In genomic region chr6:129181249-129181648, GRCm38 (mm10) we compare ENCODE assay signal across 9 mouse cellular contexts. TPM values are rescaled to one million over a fixed set of nuclear protein-coding genes. Genes with fewer than 3 reads are reported as not detected.
DNase-seq lines count a peak whose midpoint lies in the region; ATAC-seq and TF ChIP-seq lines count a peak whose summit lies in the region.
"Had no signal": no experiment of that assay in that cellular context is flagged by ENCODE, and none has a peak within 500 bp of the region (broad histone marks: within the 10 kb centered on the region; RNA-seq: fewer than 3 reads in every experiment).

No protein-coding gene starts in this region.

- no peaks in the 10 kb centered on the region for H3K9me3 ChIP-seq in neural tube, embryonic 11.5 days (ENCODE audit: control insufficient read depth, low read length)
- H3K9me3 ChIP-seq in limb, embryonic 14.5 days (ENCODE audit: control insufficient read depth, low read length) = no peaks in the 10 kb centered on the region
- no peaks in the 10 kb centered on the region for H3K9me3 ChIP-seq in stomach, embryonic 14.5 days (ENCODE audit: control insufficient read depth, low read depth, low read length)

- peak overlapping the region; percentile 90 for H3K4me3 ChIP-seq in gastrocnemius, adult 2 months
- H3K4me3 ChIP-seq in neural tube, embryonic 11.5 days (ENCODE audit: low read depth, low read length) = peak overlapping the region; percentile 31; the same call in 1 of the 2 replicates
- H3K4me3 ChIP-seq in limb, embryonic 14.5 days (replicated peaks; ENCODE audit: low read length) = peak overlapping the region; percentile 37
- H3K4me3 ChIP-seq in stomach, embryonic 14.5 days (ENCODE audit: low read depth, low read length) = peak overlapping the region; percentile 49

- 33% methylated on average over 1 of the region's 1 CpGs for WGBS in neural tube, embryonic 11.5 days
- 8% methylated on average over 1 of the region's 1 CpGs for WGBS in limb, embryonic 14.5 days
- WGBS in stomach, embryonic 14.5 days = 10% methylated on average over 1 of the region's 1 CpGs

- intact Hi-C loops in gastrocnemius, adult 2 months (cut with DNase I) = loop anchor here (2.0 kb wide), 1 partner anchor 36 kb away; no protein-coding TSS in a partner anchor

- H3K27ac ChIP-seq in gastrocnemius, adult 2 months = peak overlapping the region; percentile 96
- peak overlapping the region; percentile 62 for H3K27ac ChIP-seq in neural tube, embryonic 11.5 days (ENCODE audit: low read depth, low read length)
- peak overlapping the region; percentile 82 for H3K27ac ChIP-seq in limb, embryonic 14.5 days (replicated peaks; ENCODE audit: low read depth, low read length)
- peak overlapping the region; percentile 97 for H3K27ac ChIP-seq in stomach, embryonic 14.5 days (ENCODE audit: low read length)

- no peak for ATAC-seq in neural tube, embryonic 11.5 days (ENCODE audit: insufficient read depth, low FRiP score, low TSS enrichment)
- no peak for ATAC-seq in limb, embryonic 14.5 days (ENCODE audit: low FRiP score, low read depth)
- no peak for ATAC-seq in stomach, embryonic 14.5 days (ENCODE audit: insufficient number of reproducible peaks, insufficient read depth, low FRiP score, low read depth)

- peak overlapping the region; percentile 38 for H3K4me2 ChIP-seq in neural tube, embryonic 11.5 days (ENCODE audit: low read depth)
- H3K4me2 ChIP-seq in limb, embryonic 14.5 days (replicated peaks; ENCODE audit: low read depth, low read length, severe bottlenecking) = peak overlapping the region; percentile 40
- peak overlapping the region; percentile 48 for H3K4me2 ChIP-seq in stomach, embryonic 14.5 days (replicated peaks; ENCODE audit: low read depth, low read length)

- H3K4me1 ChIP-seq in neural tube, embryonic 11.5 days (ENCODE audit: control insufficient read depth, insufficient read depth, low read length) = 0 out of 2 replicates have a peak, but pooled peaks cover 3% of the 10 kb centered on the region
- no peaks in the 10 kb centered on the region for H3K4me1 ChIP-seq in limb, embryonic 14.5 days (ENCODE audit: control insufficient read depth, insufficient read depth, low read length)
- 0 out of 2 replicates have a peak, but pooled peaks cover 5% of the 10 kb centered on the region for H3K4me1 ChIP-seq in stomach, embryonic 14.5 days (ENCODE audit: control insufficient read depth, insufficient read depth, low read length)

- TF ChIP-seq POLR2A in limb, embryonic 14.5 days (IDR thresholded peaks at IDR 0.05; ENCODE audit: borderline replicate concordance, extremely low read depth, insufficient read depth, insufficient read length) = no peak

- peak overlapping the region; percentile 36 for H3K9ac ChIP-seq in neural tube, embryonic 11.5 days (ENCODE audit: low read length)
- peak overlapping the region; percentile 45 for H3K9ac ChIP-seq in limb, embryonic 14.5 days (ENCODE audit: low read depth, low read length, severe bottlenecking)
- peak overlapping the region; percentile 60 for H3K9ac ChIP-seq in stomach, embryonic 14.5 days (replicated peaks; ENCODE audit: low read depth, low read length)

- H3K27me3 ChIP-seq in neural tube, embryonic 11.5 days (ENCODE audit: control insufficient read depth, insufficient read depth, low read length) = no peaks in the 10 kb centered on the region
- H3K27me3 ChIP-seq in limb, embryonic 14.5 days (ENCODE audit: control insufficient read depth, insufficient read depth, low read length) = no peaks in the 10 kb centered on the region
- H3K27me3 ChIP-seq in stomach, embryonic 14.5 days (ENCODE audit: control insufficient read depth, insufficient read depth, low read length) = no peaks in the 10 kb centered on the region

- no peaks in the 10 kb centered on the region for H3K36me3 ChIP-seq in neural tube, embryonic 11.5 days (ENCODE audit: control insufficient read depth, insufficient read depth, low read length)
- H3K36me3 ChIP-seq in limb, embryonic 14.5 days (ENCODE audit: control insufficient read depth, insufficient read depth, low read length) = no peaks in the 10 kb centered on the region; the same call in 1 of the 2 replicates
- H3K36me3 ChIP-seq in stomach, embryonic 14.5 days (ENCODE audit: control insufficient read depth, insufficient read depth, low read length) = peaks cover 7% of the 10 kb centered on the region

- no peak for DNase-seq in gastrocnemius, adult 2 months
- no peak for DNase-seq in gastrocnemius, postnatal 25 days
- DNase-seq in neural tube, embryonic 11.5 days (ENCODE audit: low spot score) = no peak
- no peak for DNase-seq in neural tube, embryonic 10.5 days (ENCODE audit: extremely low spot score, low spot score)
- DNase-seq in limb, embryonic 14.5 days (ENCODE audit: low spot score) = no peak
- no peak for DNase-seq in frontal cortex, postnatal 14 days (ENCODE audit: low spot score in 2 of 2)
- DNase-seq in cerebellum, adult 18-20 months = no peak
- DNase-seq: adrenal gland, postnatal 25 days had no signal

- no peak for TF ChIP-seq CTCF in gastrocnemius, adult 2 months (IDR thresholded peaks at IDR 0.05)

RNA-seq across cellular contexts. Expression of gene Clec2d, which starts 0.8 kb away (rescaled TPM):
- 100 to 1,000 TPM in 1 of 2 experiments, 10 to 100 TPM in 1; 73.7 to 109 TPM for total RNA-seq in gastrocnemius, adult 2 months (2021)
- total RNA-seq in gastrocnemius, postnatal 25 days (2021) = 10 to 100 TPM; 61.8 to 71.7 TPM
- not detected in 2 replicates for polyA plus RNA-seq in neural tube, embryonic 11.5 days (2014; fragmentation: Nextera tagmentation; extraction: Ambion mirVana)
- polyA plus RNA-seq in limb, embryonic 14.5 days (2012; rRNA removed) = 5.7 and 11.1 TPM in 2 replicates
- polyA plus RNA-seq in limb, embryonic 14.5 days (2014; fragmentation: Nextera tagmentation; extraction: Ambion mirVana) = not detected in 2 replicates
- 0.56 and 0.68 TPM in 2 replicates for polyA plus RNA-seq in stomach, embryonic 14.5 days (2014; fragmentation: Nextera tagmentation; extraction: Ambion mirVana)

Comparison
In these comparisons a context has a peak if more than half of its experiments do, and no peak if none do; other contexts are left out.
1. H3K4me3 ChIP-seq: peak in every context shown above with its lines; median percentile 90 in gastrocnemius, adult 2 months; 49 in stomach, embryonic 14.5 days; 37 in limb, embryonic 14.5 days; 31 in neural tube, embryonic 11.5 days.